Mouse (Mus musculus) heart, embryonic 12.5 days (tissue): ENCODE results near the gene Rcor1. TPM values are rescaled to one million over a fixed set of nuclear protein-coding genes. Genes with fewer than 3 reads are reported as not detected.

ENCODE experiments used
- ATAC-seq: fragments of 200-750 bp; cut with Nextera tagmentation; 2 replicates; pipeline ENCODE4 v1.8.0; 2017; ENCODE audit warnings: moderate TSS enrichment, moderate library complexity; ENCODE audit not compliant: insufficient number of reproducible peaks, low FRiP score
- H3K27ac ChIP-seq: fragments of 300-500 bp; sonication (generic); 2 replicates; pipeline ENCODE4 v1.5.1; 2016; ENCODE audit warnings: mild to moderate bottlenecking, moderate library complexity; ENCODE audit not compliant: poor library complexity, severe bottlenecking
- H3K27me3 ChIP-seq: fragments of 300-500 bp; sonication (generic); replicated peaks from 2 replicates; pipeline ENCODE4 v1.6.1; 2016; ENCODE audit warnings: mild to moderate bottlenecking, moderate library complexity
- H3K36me3 ChIP-seq: fragments of 300-500 bp; sonication (generic); 2 replicates; pipeline ENCODE4 v1.6.1; 2016; ENCODE audit warnings: mild to moderate bottlenecking, moderate library complexity
- H3K4me1 ChIP-seq: fragments of 300-500 bp; sonication (generic); replicated peaks from 2 replicates; pipeline ENCODE4 v1.6.1; 2016; ENCODE audit warnings: mild to moderate bottlenecking
- H3K4me2 ChIP-seq: fragments of 300-500 bp; sonication (generic); 2 replicates; pipeline ENCODE4 v1.6.1; 2016; ENCODE audit warnings: mild to moderate bottlenecking, moderate library complexity
- H3K4me3 ChIP-seq: fragments of 300-500 bp; sonication (generic); 2 replicates; pipeline ENCODE4 v1.5.1; 2016; ENCODE audit warnings: mild to moderate bottlenecking
- H3K9ac ChIP-seq: fragments of 300-500 bp; sonication (generic); 2 replicates; pipeline ENCODE4 v1.6.1; 2016; ENCODE audit warnings: mild to moderate bottlenecking, moderate library complexity
- H3K9me3 ChIP-seq: fragments of 300-500 bp; sonication (generic); replicated peaks from 2 replicates; pipeline ENCODE4 v1.6.1; 2016; ENCODE audit warnings: mild to moderate bottlenecking, moderate library complexity
- WGBS: fragments of 180-500 bp; shearing (Covaris S2); methylation state at CpG from one replicate; pipeline ENCODE4 v1.1.7; 2016; 5-methylcytosine and 5-hydroxymethylcytosine counted together
- polyA plus RNA-seq: library from polyadenylated mRNA; unstranded; fragments of >200 nt; fragmentation: Nextera tagmentation; extraction: Ambion mirVana; gene quantifications from 2 replicates; pipeline ENCODE4 v1.2.1, GENCODE M21; 2016

Gene Rcor1
- polyA plus RNA-seq, 1 experiment from 2014 or later = 8.8 TPM

DNA sequence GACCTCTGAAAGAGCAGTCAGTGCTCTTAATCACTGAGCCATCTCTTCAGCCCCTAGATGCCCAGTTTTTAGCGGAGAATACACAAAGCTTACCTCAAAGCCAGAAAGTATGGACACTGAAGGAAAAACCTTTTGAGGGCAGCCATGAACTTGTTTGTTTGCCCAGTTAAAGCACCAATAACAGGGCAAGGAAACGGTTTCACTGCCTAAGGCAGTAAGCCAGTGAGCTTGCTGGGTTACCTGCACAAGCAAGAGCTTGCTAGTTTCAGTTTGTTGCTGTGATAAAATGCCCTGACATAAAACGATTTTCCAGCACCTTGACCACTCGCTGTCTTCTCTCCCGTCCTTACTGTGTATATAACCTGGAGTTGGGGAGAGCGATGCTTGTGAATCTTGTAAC, 55.9 kb downstream of the Rcor1 start:
- H3K27ac ChIP-seq = no peak overlapping the region
- ATAC-seq = no peak
- H3K4me1 ChIP-seq = peaks cover 12% of the 10 kb centered on the region
- H3K36me3 ChIP-seq = peaks cover 35% of the 10 kb centered on the region
- WGBS = 92% methylated on average over 6 of the region's 6 CpGs
- no peak overlapping the region for H3K9ac ChIP-seq
- no peaks in the 10 kb centered on the region for H3K27me3 ChIP-seq
- H3K4me3 ChIP-seq = no peak overlapping the region
- no peaks in the 10 kb centered on the region for H3K9me3 ChIP-seq
- no peak overlapping the region for H3K4me2 ChIP-seq

DNA sequence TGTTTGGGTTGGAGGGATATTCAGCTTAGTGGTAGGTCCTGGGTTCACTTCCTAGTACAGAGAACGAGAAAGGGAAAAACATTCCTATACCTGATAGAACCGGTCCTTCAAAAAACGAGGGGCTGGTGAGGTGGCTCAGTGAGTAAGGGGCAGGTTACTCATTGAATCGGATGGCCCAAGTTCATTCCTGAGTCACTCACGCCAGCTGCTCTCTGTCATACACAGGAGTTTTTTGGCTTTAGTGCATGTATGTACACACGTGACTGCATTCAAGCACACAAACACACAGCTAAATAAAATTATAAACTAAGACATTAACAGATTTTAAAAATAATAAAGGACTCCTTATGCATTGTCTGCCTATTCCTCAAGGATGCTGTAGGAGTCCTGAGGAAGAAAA, 57.1 kb downstream of the Rcor1 start:
- H3K9ac ChIP-seq = no peak overlapping the region
- no peaks in the 10 kb centered on the region for H3K9me3 ChIP-seq
- H3K27me3 ChIP-seq = no peaks in the 10 kb centered on the region
- H3K4me1 ChIP-seq = peaks cover 8% of the 10 kb centered on the region
- H3K4me2 ChIP-seq = no peak overlapping the region
- ATAC-seq = no peak
- 87% methylated on average over 6 of the region's 6 CpGs for WGBS
- peaks cover 41% of the 10 kb centered on the region for H3K36me3 ChIP-seq
- no peak overlapping the region for H3K27ac ChIP-seq
- no peak overlapping the region for H3K4me3 ChIP-seq

DNA sequence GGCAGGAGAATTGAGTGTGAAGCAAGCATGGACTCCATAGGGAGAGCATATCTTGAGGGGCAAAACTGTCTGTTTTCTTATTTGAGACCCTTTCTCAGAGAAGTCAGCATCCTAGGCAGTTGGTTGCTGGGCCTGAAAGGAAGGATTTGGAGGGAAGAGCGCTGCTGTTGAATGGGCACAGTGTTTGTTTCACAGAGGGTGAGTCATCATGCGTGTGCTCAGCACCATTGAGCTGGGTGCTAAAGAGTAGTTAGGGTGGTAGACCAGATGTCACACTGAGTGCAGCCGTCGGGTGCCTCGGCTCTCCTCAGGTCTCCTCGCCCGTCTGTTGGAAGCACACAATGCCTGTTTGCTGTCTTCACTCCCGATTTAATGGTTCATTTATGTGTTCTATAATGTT, 57.9 kb downstream of the Rcor1 start:
- no peaks in the 10 kb centered on the region for H3K9me3 ChIP-seq
- ATAC-seq = no peak
- H3K27ac ChIP-seq = no peak overlapping the region
- H3K36me3 ChIP-seq = peaks cover 47% of the 10 kb centered on the region
- peaks cover 8% of the 10 kb centered on the region for H3K4me1 ChIP-seq
- no peak overlapping the region for H3K4me3 ChIP-seq
- 94% methylated on average over 8 of the region's 8 CpGs for WGBS
- H3K9ac ChIP-seq = no peak overlapping the region
- no peak overlapping the region for H3K4me2 ChIP-seq
- no peaks in the 10 kb centered on the region for H3K27me3 ChIP-seq

DNA sequence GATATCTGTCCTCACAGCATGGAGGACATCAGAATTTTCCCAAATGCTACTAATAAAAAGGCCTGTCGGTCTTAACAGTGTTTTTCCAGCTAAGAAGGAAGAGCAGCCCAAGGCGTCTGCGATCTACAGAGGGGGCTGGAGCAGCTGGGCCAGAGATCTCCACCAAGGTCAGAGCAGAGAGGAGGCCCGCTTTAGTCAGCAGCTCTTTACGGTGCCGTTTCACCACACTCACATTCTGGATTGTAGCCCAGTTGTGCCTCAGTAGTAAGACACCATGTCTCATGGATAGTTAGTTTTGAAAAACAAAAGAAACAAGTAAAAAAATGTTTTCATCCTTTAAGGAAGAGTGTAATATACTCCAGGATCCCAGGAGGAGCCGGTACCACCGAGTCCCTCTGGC, 72.0 kb downstream of the Rcor1 start:
- no peak for ATAC-seq
- no peak overlapping the region for H3K4me3 ChIP-seq
- WGBS = 91% methylated on average over 8 of the region's 8 CpGs
- no peak overlapping the region for H3K27ac ChIP-seq
- no peak overlapping the region for H3K9ac ChIP-seq
- no peaks in the 10 kb centered on the region for H3K27me3 ChIP-seq
- peaks cover 89% of the 10 kb centered on the region for H3K36me3 ChIP-seq
- peaks cover 7% of the 10 kb centered on the region; the same call in 1 of the 2 replicates for H3K4me1 ChIP-seq
- H3K4me2 ChIP-seq = no peak overlapping the region
- H3K9me3 ChIP-seq = no peaks in the 10 kb centered on the region

DNA sequence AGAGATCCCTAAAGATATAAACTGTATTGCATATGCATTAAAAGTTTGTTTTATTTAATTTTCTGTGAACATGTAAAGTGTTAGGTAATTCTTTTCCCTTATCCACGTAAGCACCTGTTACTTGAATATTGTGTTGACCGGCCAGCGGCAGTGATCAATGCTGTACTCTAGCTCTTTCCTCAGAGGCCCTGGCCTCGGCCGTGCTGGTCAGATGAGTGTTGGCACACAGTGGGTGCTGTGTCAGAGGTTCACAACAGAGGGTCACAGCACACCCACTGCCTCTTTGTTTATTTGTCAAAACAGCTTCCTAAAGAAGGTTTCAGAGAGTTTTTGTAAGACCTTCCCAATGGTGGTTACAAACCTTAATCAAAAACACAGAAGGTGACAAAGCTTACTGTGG, 75.4 kb downstream of the Rcor1 start:
- ATAC-seq = no peak
- no peaks in the 10 kb centered on the region for H3K9me3 ChIP-seq
- no peak overlapping the region for H3K27ac ChIP-seq
- H3K4me2 ChIP-seq = no peak overlapping the region
- no peaks in the 10 kb centered on the region; the same call in 1 of the 2 replicates for H3K4me1 ChIP-seq
- no peak overlapping the region for H3K4me3 ChIP-seq
- H3K9ac ChIP-seq = no peak overlapping the region
- H3K36me3 ChIP-seq = peaks cover 90% of the 10 kb centered on the region
- no peaks in the 10 kb centered on the region for H3K27me3 ChIP-seq
- 90% methylated on average over 5 of the region's 5 CpGs for WGBS

DNA sequence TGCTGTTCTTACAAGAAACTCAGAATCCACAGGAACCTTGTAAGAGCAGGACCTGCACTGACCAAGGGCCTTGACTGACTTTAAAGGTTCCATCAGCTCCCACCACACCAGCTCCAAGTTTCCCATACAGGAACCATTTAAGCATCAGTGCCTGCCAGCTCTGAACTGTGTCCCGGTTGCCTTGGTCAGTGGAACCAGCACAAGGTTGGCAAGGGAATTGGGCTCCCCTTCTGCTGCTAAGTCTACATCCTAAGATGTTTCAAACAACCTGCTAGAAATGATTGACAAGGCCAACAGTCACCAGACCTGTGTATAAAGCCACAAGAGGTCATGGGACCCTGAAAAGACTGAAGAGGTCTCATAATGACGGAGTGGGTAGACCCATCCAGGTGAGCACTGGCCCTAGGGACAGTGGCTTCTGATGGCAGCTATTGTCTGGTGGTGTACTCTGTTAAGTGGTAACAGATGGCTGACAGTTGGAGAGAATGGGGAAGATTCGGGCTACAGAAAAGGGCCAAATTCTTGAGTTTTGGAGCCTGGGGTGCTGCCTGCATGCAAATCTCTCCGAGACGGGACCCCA, 80.4 kb downstream of the Rcor1 start:
- Histone ChIP-seq H3K4me1 (no peaks in the 10 kb centered on the region; the same call in 1 of the 2 replicates), H3K27ac (no peak overlapping the region), H3K9me3 (peaks cover 9% of the 10 kb centered on the region), H3K9ac (no peak overlapping the region), H3K27me3 (no peaks in the 10 kb centered on the region), H3K4me3 (no peak overlapping the region), H3K4me2 (no peak overlapping the region), H3K36me3 (peaks cover 63% of the 10 kb centered on the region)
- WGBS = 93% methylated on average over 5 of the region's 5 CpGs
- ATAC-seq = no peak

DNA sequence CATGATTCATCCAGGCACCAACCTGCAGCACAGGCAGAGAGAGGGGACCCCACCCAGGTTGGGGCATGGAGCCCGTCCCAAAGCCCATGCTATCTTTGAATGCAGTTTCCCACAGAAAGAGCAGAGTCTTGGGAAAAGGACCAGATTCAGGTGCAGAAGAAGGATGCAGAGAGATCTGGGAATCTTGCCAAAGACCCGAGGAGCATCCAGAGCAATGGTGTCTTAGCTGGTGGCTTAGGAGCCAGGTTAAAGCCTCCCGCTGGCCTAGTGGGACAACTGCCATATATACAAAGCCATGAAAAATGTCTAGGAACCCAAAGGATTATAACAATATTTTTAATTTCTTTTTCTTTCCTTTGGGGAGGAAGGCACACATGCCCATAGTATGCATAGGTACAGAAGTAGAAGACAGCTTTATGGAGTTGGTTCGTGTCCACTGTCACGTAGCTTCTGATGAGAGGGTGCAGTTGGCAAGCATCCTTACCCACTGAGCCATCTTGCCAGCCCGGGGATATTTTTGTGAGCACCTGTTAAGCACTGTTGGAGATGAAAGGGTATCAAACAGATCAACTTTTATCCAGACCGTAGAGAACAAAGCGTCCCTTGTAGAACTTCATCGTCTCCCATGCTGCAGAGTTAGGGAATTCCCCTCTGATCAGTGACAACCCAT, 82.0 kb downstream of the Rcor1 start:
- Histone ChIP-seq H3K36me3 (peaks cover 53% of the 10 kb centered on the region), H3K9me3 (peaks cover 9% of the 10 kb centered on the region), H3K9ac (no peak overlapping the region), H3K27me3 (no peaks in the 10 kb centered on the region), H3K27ac (no peak overlapping the region), H3K4me1 (no peaks in the 10 kb centered on the region; the same call in 1 of the 2 replicates), H3K4me2 (no peak overlapping the region), H3K4me3 (no peak overlapping the region)
- ATAC-seq = no peak
- 92% methylated on average over 9 of the region's 9 CpGs for WGBS

DNA sequence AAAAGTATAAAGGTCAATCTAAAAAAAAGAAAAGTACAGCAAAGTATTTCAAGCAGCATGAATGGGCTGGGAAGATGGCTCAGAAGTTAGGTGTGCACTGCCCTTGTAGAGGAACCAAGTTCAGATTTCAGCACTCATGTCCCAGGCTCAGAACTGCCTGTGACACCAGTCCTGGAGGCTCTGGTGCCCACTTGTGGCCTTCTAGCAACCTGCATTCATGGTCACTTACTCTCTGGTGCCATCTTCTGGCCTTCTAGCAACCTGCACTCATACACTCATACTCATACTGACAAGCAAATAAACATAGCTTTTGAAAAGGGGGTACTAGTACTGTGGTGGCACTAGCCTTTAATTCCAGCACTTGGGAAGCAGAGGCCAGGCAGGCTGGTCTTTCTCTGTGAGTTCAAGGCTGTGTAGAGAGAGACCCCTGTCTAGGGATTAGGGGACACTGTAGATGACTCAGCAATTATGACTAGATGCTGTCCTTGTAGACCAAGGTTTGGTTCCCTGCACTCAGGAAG, 83.2 kb downstream of the Rcor1 start:
- no peak overlapping the region for H3K4me3 ChIP-seq
- no peaks in the 10 kb centered on the region for H3K4me1 ChIP-seq
- H3K4me2 ChIP-seq = no peak overlapping the region
- H3K9ac ChIP-seq = no peak overlapping the region
- H3K27me3 ChIP-seq = no peaks in the 10 kb centered on the region
- H3K9me3 ChIP-seq = peaks cover 9% of the 10 kb centered on the region
- no peak for ATAC-seq
- H3K36me3 ChIP-seq = peaks cover 44% of the 10 kb centered on the region
- H3K27ac ChIP-seq = no peak overlapping the region

DNA sequence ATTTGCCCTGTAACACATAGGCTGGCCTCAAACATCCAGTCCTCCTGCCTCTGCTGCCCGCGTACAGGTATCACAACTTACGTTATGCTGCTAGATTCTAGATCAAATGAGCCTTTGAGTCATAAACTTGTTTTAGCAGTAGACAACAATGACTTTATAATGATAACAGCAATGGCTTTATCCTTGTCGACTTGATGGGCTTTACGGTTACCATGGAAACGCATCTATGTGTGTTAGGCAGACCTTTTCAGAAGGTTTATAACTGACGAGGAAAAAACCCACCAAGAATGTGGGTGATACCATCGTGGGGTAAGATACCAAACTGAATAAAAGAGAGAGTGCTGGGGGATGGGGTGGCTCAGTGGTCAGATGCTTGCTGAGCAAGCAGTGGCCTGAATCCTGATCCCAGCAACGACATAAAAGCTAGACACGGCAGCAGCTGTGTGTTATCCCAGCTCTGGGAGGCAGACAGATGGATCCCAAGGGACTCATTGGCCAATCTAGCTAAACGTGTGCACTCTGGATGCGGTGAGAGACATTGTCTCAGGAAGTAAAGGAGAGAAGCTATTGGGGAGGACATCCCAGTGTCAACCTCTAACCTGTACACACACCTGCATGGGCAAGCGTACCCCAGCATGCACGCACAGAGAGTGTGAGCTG, 85.6 kb downstream of the Rcor1 start:
- H3K27ac ChIP-seq = no peak overlapping the region
- ATAC-seq = no peak
- H3K4me1 ChIP-seq = no peaks in the 10 kb centered on the region
- peaks cover 9% of the 10 kb centered on the region for H3K9me3 ChIP-seq
- peaks cover 20% of the 10 kb centered on the region for H3K36me3 ChIP-seq
- H3K27me3 ChIP-seq = no peaks in the 10 kb centered on the region
- 74% methylated on average over 14 of the region's 14 CpGs for WGBS
- H3K4me2 ChIP-seq = no peak overlapping the region
- no peak overlapping the region for H3K4me3 ChIP-seq
- H3K9ac ChIP-seq = no peak overlapping the region

DNA sequence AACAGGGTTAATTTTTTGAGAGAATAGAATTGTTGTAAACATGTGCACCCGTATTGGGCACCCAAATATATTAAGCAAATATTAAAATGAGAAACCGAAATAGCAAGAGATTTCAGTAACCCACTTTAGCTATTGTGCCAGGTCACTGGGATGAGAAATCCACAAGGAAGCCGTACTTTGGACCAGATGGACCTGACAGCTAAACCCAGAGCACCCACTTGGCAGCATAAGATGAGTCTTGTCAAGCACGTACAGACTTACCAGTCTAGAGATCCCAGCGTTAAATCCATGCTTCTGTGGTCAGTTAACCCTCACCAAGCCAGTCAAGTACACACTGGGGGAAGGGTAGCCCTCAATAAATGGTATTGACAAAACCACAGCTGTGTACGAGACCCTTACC, 86.5 kb downstream of the Rcor1 start:
- no peaks in the 10 kb centered on the region for H3K4me1 ChIP-seq
- peaks cover 14% of the 10 kb centered on the region; the same call in 1 of the 2 replicates for H3K36me3 ChIP-seq
- whole genome bisulfite sequencing = 74% methylated on average over 6 of the region's 6 CpGs
- no peak overlapping the region for H3K27ac ChIP-seq
- H3K9me3 ChIP-seq = peaks cover 9% of the 10 kb centered on the region
- H3K27me3 ChIP-seq = no peaks in the 10 kb centered on the region
- H3K4me3 ChIP-seq = no peak overlapping the region
- H3K4me2 ChIP-seq = no peak overlapping the region
- ATAC-seq = no peak
- H3K9ac ChIP-seq = no peak overlapping the region

DNA sequence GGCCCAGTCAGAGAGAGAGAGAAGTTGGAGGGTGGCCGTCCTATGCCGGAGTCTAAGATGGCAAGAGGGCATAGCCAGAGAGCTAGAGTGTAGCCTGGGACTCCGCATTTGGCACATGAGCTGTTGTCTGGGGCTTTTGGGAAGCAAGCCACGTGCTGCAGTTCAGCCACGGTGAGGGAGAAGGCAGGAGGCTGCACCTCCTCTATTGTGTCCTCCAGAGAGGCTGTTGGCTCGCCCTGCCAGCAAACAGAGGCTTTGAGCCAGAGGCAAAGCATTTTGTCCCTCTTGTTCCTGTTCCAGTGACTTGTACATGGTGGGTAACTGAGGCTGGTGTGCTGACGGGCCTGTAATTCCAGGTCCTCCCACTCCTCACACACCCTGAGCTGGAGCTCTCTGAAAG, 95.0 kb downstream of the Rcor1 start:
- no peaks in the 10 kb centered on the region for H3K27me3 ChIP-seq
- peaks cover 7% of the 10 kb centered on the region for H3K9me3 ChIP-seq
- no peak for ATAC-seq
- no peaks in the 10 kb centered on the region for H3K36me3 ChIP-seq
- H3K4me2 ChIP-seq = no peak overlapping the region
- no peak overlapping the region for H3K9ac ChIP-seq
- H3K4me1 ChIP-seq = peaks cover 15% of the 10 kb centered on the region
- H3K27ac ChIP-seq = no peak overlapping the region
- 86% methylated on average over 7 of the region's 7 CpGs for WGBS
- H3K4me3 ChIP-seq = no peak overlapping the region
